Comparison of ENCODE assay signal across 20 mouse cellular contexts in the genomic region with DNA sequence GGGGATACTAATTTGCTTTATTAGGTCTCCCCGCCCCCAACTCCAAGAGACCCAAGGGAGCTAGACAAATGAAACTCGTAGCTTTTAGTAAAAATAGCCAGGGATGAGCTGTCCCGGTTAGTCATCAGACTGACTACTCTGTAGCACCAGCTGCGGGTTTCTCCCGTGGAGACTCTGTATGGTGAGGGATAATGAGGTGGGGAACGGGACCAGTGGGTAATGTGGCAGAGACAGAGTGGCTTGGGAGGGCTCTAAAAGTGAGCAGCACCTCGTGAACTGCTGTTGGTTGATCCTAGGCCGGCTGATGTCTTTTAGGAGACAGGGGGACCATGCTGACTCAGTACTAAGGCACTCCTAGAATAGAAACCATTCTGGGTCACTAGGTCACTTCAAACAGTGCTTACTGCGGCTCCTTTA. TPM values are rescaled to one million over a fixed set of nuclear protein-coding genes. Genes with fewer than 3 reads are reported as not detected.
DNase-seq lines count a peak whose midpoint lies in the region; ATAC-seq and TF ChIP-seq lines count a peak whose summit lies in the region.
"Had no signal": no experiment of that assay in that cellular context is flagged by ENCODE, and none has a peak within 500 bp of the region (broad histone marks: within the 10 kb centered on the region; RNA-seq: fewer than 3 reads in every experiment).

No protein-coding gene starts in this region.

- no peak overlapping the region for H3K4me2 ChIP-seq in hindbrain, postnatal 0 days (ENCODE audit: low read depth, low read length)
- no peak overlapping the region for H3K4me2 ChIP-seq in hindbrain, embryonic 13.5 days
- no peak overlapping the region for H3K4me2 ChIP-seq in heart, embryonic 11.5 days
- H3K4me2 ChIP-seq: embryonic facial prominence, embryonic 15.5 days; liver, embryonic 15.5 days; midbrain, embryonic 12.5 days had no signal

- DNase-seq in adrenal gland, adult (ENCODE audit: inconsistent age in 2 of 2, low spot score in 1 of 2) = peak; percentile 33 to 77
- DNase-seq in adrenal gland, postnatal 10 days = no peak
- DNase-seq in hindbrain, postnatal 0 days (ENCODE audit: low spot score) = peak; percentile 25
- DNase-seq in right cerebral cortex, adult 2 months (ENCODE audit: low spot score in 2 of 2) = peak; percentile 43 to 48
- DNase-seq in right cerebral cortex, postnatal 4 days = no peak
- peak; percentile 24 for DNase-seq in telencephalon, adult 2 months (ENCODE audit: low read depth, low spot score)
- DNase-seq: adrenal gland, postnatal 14 days; cerebellum, adult 9-11 months; embryo, embryonic 11 days; gastrocnemius, postnatal 36 days; kidney, adult 8-10 months; lung, postnatal 14 days; spleen, adult 18-20 months; thymus, adult 2 months had no signal

- 62% methylated on average over 9 of the region's 9 CpGs for WGBS in hindbrain, postnatal 0 days
- 63% methylated on average over 9 of the region's 9 CpGs for WGBS in hindbrain, embryonic 13.5 days
- WGBS in heart, embryonic 11.5 days (ENCODE audit: insufficient replicate concordance) = 57% methylated on average over 9 of the region's 9 CpGs

- H3K4me3 ChIP-seq in hindbrain, postnatal 0 days (ENCODE audit: low read length) = no peak overlapping the region
- no peak overlapping the region for H3K4me3 ChIP-seq in hindbrain, embryonic 13.5 days
- H3K4me3 ChIP-seq in heart, embryonic 11.5 days (ENCODE audit: low read depth, low read length) = no peak overlapping the region
- H3K4me3 ChIP-seq: embryonic facial prominence, embryonic 15.5 days; liver, embryonic 15.5 days; midbrain, embryonic 12.5 days had no signal

- 0 out of 2 replicates have a peak, but pooled peaks have one; percentile 40 for ATAC-seq in hindbrain, postnatal 0 days
- ATAC-seq in hindbrain, embryonic 13.5 days (ENCODE audit: low FRiP score) = no peak
- no peak for ATAC-seq in heart, embryonic 11.5 days (replicated peaks; ENCODE audit: insufficient number of reproducible peaks, low FRiP score, low TSS enrichment)
- ATAC-seq: inflammation-experienced regulatory T-cells, adult 6 months had no signal

- no peaks in the 10 kb centered on the region for H3K27me3 ChIP-seq in hindbrain, postnatal 0 days (ENCODE audit: insufficient read depth, low read length)
- no peaks in the 10 kb centered on the region for H3K27me3 ChIP-seq in hindbrain, embryonic 13.5 days
- H3K27me3 ChIP-seq in heart, embryonic 11.5 days (ENCODE audit: control insufficient read depth, insufficient read depth, low read length) = peaks cover 9% of the 10 kb centered on the region; the same call in 1 of the 2 replicates
- H3K27me3 ChIP-seq: embryonic facial prominence, embryonic 15.5 days; liver, embryonic 15.5 days; midbrain, embryonic 12.5 days had no signal

- no peak overlapping the region for H3K27ac ChIP-seq in hindbrain, postnatal 0 days
- H3K27ac ChIP-seq in hindbrain, embryonic 13.5 days = no peak overlapping the region
- H3K27ac ChIP-seq in heart, embryonic 11.5 days (ENCODE audit: low read depth, low read length) = no peak overlapping the region
- H3K27ac ChIP-seq: embryonic facial prominence, embryonic 15.5 days; liver, embryonic 15.5 days; midbrain, embryonic 12.5 days had no signal

- H3K9me3 ChIP-seq in hindbrain, postnatal 0 days (ENCODE audit: low read length) = no peaks in the 10 kb centered on the region
- no peaks in the 10 kb centered on the region for H3K9me3 ChIP-seq in hindbrain, embryonic 13.5 days
- H3K9me3 ChIP-seq in heart, embryonic 11.5 days (replicated peaks; ENCODE audit: control insufficient read depth, low read length) = no peaks in the 10 kb centered on the region
- H3K9me3 ChIP-seq: embryonic facial prominence, embryonic 15.5 days; liver, embryonic 15.5 days; midbrain, embryonic 12.5 days had no signal

- no peak overlapping the region for H3K9ac ChIP-seq in hindbrain, postnatal 0 days (replicated peaks; ENCODE audit: low read length)
- no peak overlapping the region for H3K9ac ChIP-seq in hindbrain, embryonic 13.5 days
- no peak overlapping the region for H3K9ac ChIP-seq in heart, embryonic 11.5 days (ENCODE audit: low read depth, low read length)
- H3K9ac ChIP-seq: embryonic facial prominence, embryonic 15.5 days; liver, embryonic 15.5 days; midbrain, embryonic 12.5 days had no signal

- no peaks in the 10 kb centered on the region for H3K4me1 ChIP-seq in hindbrain, postnatal 0 days (ENCODE audit: insufficient read depth, low read length)
- H3K4me1 ChIP-seq in hindbrain, embryonic 13.5 days (replicated peaks) = no peaks in the 10 kb centered on the region; the same call in 1 of the 2 replicates
- H3K4me1 ChIP-seq in heart, embryonic 11.5 days (ENCODE audit: control insufficient read depth, insufficient read depth, low read length) = no peaks in the 10 kb centered on the region
- H3K4me1 ChIP-seq: embryonic facial prominence, embryonic 15.5 days; midbrain, embryonic 12.5 days had no signal

- H3K36me3 ChIP-seq in hindbrain, postnatal 0 days (ENCODE audit: insufficient read depth, low read length) = no peaks in the 10 kb centered on the region
- no peaks in the 10 kb centered on the region for H3K36me3 ChIP-seq in hindbrain, embryonic 13.5 days
- no peaks in the 10 kb centered on the region for H3K36me3 ChIP-seq in heart, embryonic 11.5 days (ENCODE audit: control insufficient read depth, insufficient read depth, low read length)
- H3K36me3 ChIP-seq: embryonic facial prominence, embryonic 15.5 days; liver, embryonic 15.5 days; midbrain, embryonic 12.5 days had no signal

- TF ChIP-seq CTCF in hindbrain, postnatal 0 days (IDR thresholded peaks at IDR 0.05; ENCODE audit: low read depth) = no peak

RNA-seq across cellular contexts. Expression of gene Bcar3, which starts 49.5 kb away (rescaled TPM):
- 10 to 100 TPM; 42.4 to 43.9 TPM for total RNA-seq in adrenal gland, postnatal 10 days (2021)
- 23.8 and 29.4 TPM in 2 replicates for total RNA-seq in hindbrain, postnatal 0 days (2014; rRNA removed)
- 6.3 and 7.7 TPM in 2 replicates for polyA plus RNA-seq in hindbrain, postnatal 0 days (2015; fragmentation: Nextera tagmentation; extraction: Ambion mirVana)
- polyA plus RNA-seq in hindbrain, embryonic 13.5 days (2015; fragmentation: Nextera tagmentation; extraction: Ambion mirVana) = 6.1 and 7.9 TPM in 2 replicates
- 6.4 and 8.7 TPM in 2 replicates for polyA plus RNA-seq in heart, embryonic 11.5 days (2014; fragmentation: Nextera tagmentation; extraction: Ambion mirVana)

Comparison
In these comparisons a context has a peak if more than half of its experiments do, and no peak if none do; other contexts are left out.
1. DNase-seq: peak in adrenal gland, adult (2 of 2), hindbrain, postnatal 0 days (single experiment), right cerebral cortex, adult 2 months (2 of 2) and telencephalon, adult 2 months (single experiment); none in adrenal gland, postnatal 10 days (single experiment) and right cerebral cortex, postnatal 4 days (single experiment).